Mouse (Mus musculus): ENCODE data around the gene Psmb8.

The Psmb8 gene

GRCm38 (mm10) chr17:34193468-34193867 is 4.1 kb upstream of the Psmb8 start:
- DNase-seq = no peak

- DNase-seq = no peak
Measured at GRCm38 (mm10) chr17:34194723-34195122, 2.8 kb upstream of the Psmb8 start.

GRCm38 (mm10) chr17:34196491-34196890 is 1.0 kb upstream of the Psmb8 start:
- peak; percentile 83 to 90 for DNase-seq

- DNase-seq = peak; percentile 66 to 77
Measured at GRCm38 (mm10) chr17:34197904-34198520, 491 bp downstream of the Psmb8 start.

- DNase-seq = no peak
Measured at GRCm38 (mm10) chr17:34198521-34198912, 996 bp downstream of the Psmb8 start.

- DNase-seq = peak in 1 of 2 experiments; percentile 38
Measured at GRCm38 (mm10) chr17:34199050-34199619, 1.6 kb downstream of the Psmb8 start.

GRCm38 (mm10) chr17:34200047-34200446 is 2.5 kb downstream of the Psmb8 start:
- DNase-seq = peak in 1 of 2 experiments; percentile 26

GRCm38 (mm10) chr17:34200772-34201505 is 3.4 kb downstream of the Psmb8 start:
- DNase-seq = peak in 1 of 2 experiments; percentile 63

- DNase-seq = no peak
Measured at GRCm38 (mm10) chr17:34201506-34202055, 4.1 kb downstream of the Psmb8 start.

GRCm38 (mm10) chr17:34202760-34203442 is 5.4 kb downstream of the Psmb8 start:
- no peak for DNase-seq

- peak in 1 of 2 experiments; percentile 29 for DNase-seq
Measured at GRCm38 (mm10) chr17:34203444-34203843, 5.9 kb downstream of the Psmb8 start, which contains the start of gene Tap2. Tap2 (plus strand) TSS chr17:34203527.

GRCm38 (mm10) chr17:34204303-34205010 is 6.9 kb downstream of the Psmb8 start:
- DNase-seq = peak; percentile 87 to 88

- DNase-seq = peak in 1 of 2 experiments; percentile 64
Measured at GRCm38 (mm10) chr17:34205021-34205745, 7.7 kb downstream of the Psmb8 start.

- DNase-seq = peak in 1 of 2 experiments; percentile 41
Measured at GRCm38 (mm10) chr17:34205746-34206176, 8.2 kb downstream of the Psmb8 start.

- peak in 1 of 2 experiments; percentile 14 for DNase-seq
Measured at GRCm38 (mm10) chr17:34206731-34207130, 9.2 kb downstream of the Psmb8 start.

GRCm38 (mm10) chr17:34207456-34207855 is 9.9 kb downstream of the Psmb8 start:
- DNase-seq = peak in 1 of 2 experiments; percentile 62

- peak in 1 of 2 experiments; percentile 12 for DNase-seq
Measured at GRCm38 (mm10) chr17:34207866-34208265, 10.3 kb downstream of the Psmb8 start.

GRCm38 (mm10) chr17:34208421-34208820 is 10.9 kb downstream of the Psmb8 start:
- no peak for DNase-seq

GRCm38 (mm10) chr17:34209680-34210079 is 12.2 kb downstream of the Psmb8 start:
- peak in 1 of 2 experiments; percentile 23 for DNase-seq

- peak in 1 of 2 experiments; percentile 69 for DNase-seq
Measured at GRCm38 (mm10) chr17:34210599-34210998, 13.1 kb downstream of the Psmb8 start.

- DNase-seq = peak; percentile 74 to 80
Measured at GRCm38 (mm10) chr17:34211746-34212365, 14.3 kb downstream of the Psmb8 start.

Data from thymus, adult 18-20 months (tissue).